Mouse (Mus musculus) liver, embryonic 13.5 days (tissue): Measurements from ENCODE around the gene Kif6. TPM values are rescaled to one million over a fixed set of nuclear protein-coding genes. Genes with fewer than 3 reads are reported as not detected.
A peak's percentile ranks its signal among the peaks of the same experiment; 100 is the strongest.

Experiments
- ATAC-seq: fragments of 200-750 bp; cut with Nextera tagmentation; 2 replicates; pipeline ENCODE4 v1.8.0; 2017; ENCODE audit warnings: low read depth, mild to moderate bottlenecking, moderate number of reproducible peaks, moderate library complexity
- DNase-seq: peaks from one replicate; pipeline ENCODE4 v3.0.0; 2022
- H3K27ac ChIP-seq: fragments of 300-500 bp; sonication (generic); 2 replicates; pipeline ENCODE4 v1.5.1; 2015; ENCODE audit warnings: moderate library complexity, mild to moderate bottlenecking, inconsistent platforms
- H3K27me3 ChIP-seq: fragments of 300-500 bp; sonication (generic); 2 replicates; pipeline ENCODE4 v1.6.1; 2015; ENCODE audit warnings: mild to moderate bottlenecking, inconsistent platforms
- H3K36me3 ChIP-seq: fragments of 300-500 bp; sonication (generic); 2 replicates; pipeline ENCODE4 v1.6.1; 2015; ENCODE audit warnings: mild to moderate bottlenecking, inconsistent platforms
- H3K4me1 ChIP-seq: fragments of 300-500 bp; sonication (generic); replicated peaks from 2 replicates; pipeline ENCODE4 v1.6.1; 2015; ENCODE audit warnings: inconsistent platforms
- H3K4me2 ChIP-seq: fragments of 300-500 bp; sonication (generic); 2 replicates; pipeline ENCODE4 v1.6.1; 2015; ENCODE audit warnings: inconsistent platforms, mild to moderate bottlenecking, moderate library complexity
- H3K4me3 ChIP-seq: fragments of 300-500 bp; sonication (generic); replicated peaks from 2 replicates; pipeline ENCODE4 v1.5.1; 2015; ENCODE audit warnings: mild to moderate bottlenecking, inconsistent platforms
- H3K9ac ChIP-seq: fragments of 300-500 bp; sonication (generic); 2 replicates; pipeline ENCODE4 v1.6.1; 2015; ENCODE audit warnings: mild to moderate bottlenecking, inconsistent platforms
- H3K9me3 ChIP-seq: fragments of 300-500 bp; sonication (generic); replicated peaks from 2 replicates; pipeline ENCODE4 v1.6.1; 2016; ENCODE audit warnings: inconsistent platforms
- WGBS: fragments of 180-500 bp; shearing (Covaris S2); methylation state at CpG from one replicate; pipeline ENCODE4 v1.1.7; 2015; ENCODE audit not compliant: insufficient replicate concordance; 5-methylcytosine and 5-hydroxymethylcytosine counted together
- polyA plus RNA-seq: library from polyadenylated mRNA; unstranded; fragments of >200 nt; fragmentation: Nextera tagmentation; extraction: Ambion mirVana; gene quantifications from 2 replicates; pipeline ENCODE4 v1.2.1, GENCODE M21; 2015

The Kif6 gene
- polyA plus RNA-seq, 1 experiment from 2014 or later = 0.10 TPM

DNA sequence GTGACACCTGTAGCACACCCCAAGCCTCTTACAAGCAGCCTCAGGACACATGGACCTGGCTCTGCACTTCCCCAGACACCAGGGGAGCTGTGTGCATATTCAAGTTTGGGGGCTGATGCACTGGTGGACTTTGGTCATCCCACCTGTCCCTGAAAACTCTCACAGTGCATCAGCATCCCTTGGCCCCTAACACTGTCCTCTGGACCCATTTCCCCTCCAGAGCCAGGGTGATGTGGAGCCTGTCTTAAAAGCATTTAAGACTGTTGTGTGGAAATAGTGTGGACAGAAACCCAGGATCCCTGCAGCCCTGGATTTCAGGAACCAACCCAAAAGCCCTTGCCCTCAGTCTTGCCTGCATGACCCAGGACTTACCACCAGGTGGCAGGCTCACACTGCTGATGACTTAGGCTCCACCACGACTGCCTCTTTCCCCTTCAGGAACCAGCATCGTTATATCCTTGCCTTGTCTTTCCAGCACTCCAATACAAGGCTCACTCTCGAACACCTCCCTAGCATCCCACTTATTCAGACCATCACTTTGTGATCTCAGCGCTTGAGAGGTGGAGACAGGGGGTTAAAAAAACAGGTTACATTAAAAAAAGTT is 320.8 kb downstream of the Kif6 start:
- Histone ChIP-seq H3K27me3 (0 out of 2 replicates have a peak, but pooled peaks cover 8% of the 10 kb centered on the region), H3K4me3 (no peak overlapping the region), H3K4me1 (no peaks in the 10 kb centered on the region), H3K4me2 (no peak overlapping the region), H3K36me3 (no peaks in the 10 kb centered on the region), H3K9ac (no peak overlapping the region), H3K27ac (no peak overlapping the region), H3K9me3 (no peaks in the 10 kb centered on the region)
- no peak for ATAC-seq
- DNase-seq = peak; percentile 22
- WGBS = 3% methylated on average over 4 of the region's 4 CpGs

DNA sequence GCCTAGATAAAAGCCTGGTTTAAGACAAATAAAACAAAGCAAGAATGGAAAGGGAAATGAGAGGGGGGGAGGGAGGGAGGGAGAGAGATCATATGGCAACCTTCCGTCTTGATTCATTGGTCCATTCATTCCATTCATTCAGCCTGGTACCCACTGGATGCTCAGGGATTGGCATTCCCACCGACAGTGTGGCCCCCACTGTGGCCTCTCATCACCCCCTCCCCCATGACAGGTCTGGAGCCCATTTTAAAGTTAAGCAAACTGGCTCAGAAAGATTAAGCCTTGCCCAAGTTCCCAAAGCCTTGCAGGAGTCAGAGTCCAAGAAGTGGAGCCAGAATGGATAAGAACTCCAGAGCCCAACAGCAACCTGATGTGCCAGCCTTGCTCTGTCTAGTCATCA is 321.3 kb downstream of the Kif6 start:
- no peak overlapping the region for H3K27ac ChIP-seq
- ATAC-seq (no peak), DNase-seq (no peak)
- H3K4me1 ChIP-seq = no peaks in the 10 kb centered on the region
- H3K9me3 ChIP-seq = no peaks in the 10 kb centered on the region
- no peak overlapping the region for H3K4me2 ChIP-seq
- no peaks in the 10 kb centered on the region for H3K36me3 ChIP-seq
- WGBS = 34% methylated on average over 2 of the region's 2 CpGs
- H3K9ac ChIP-seq = no peak overlapping the region
- no peak overlapping the region for H3K4me3 ChIP-seq
- 0 out of 2 replicates have a peak, but pooled peaks cover 8% of the 10 kb centered on the region for H3K27me3 ChIP-seq

DNA sequence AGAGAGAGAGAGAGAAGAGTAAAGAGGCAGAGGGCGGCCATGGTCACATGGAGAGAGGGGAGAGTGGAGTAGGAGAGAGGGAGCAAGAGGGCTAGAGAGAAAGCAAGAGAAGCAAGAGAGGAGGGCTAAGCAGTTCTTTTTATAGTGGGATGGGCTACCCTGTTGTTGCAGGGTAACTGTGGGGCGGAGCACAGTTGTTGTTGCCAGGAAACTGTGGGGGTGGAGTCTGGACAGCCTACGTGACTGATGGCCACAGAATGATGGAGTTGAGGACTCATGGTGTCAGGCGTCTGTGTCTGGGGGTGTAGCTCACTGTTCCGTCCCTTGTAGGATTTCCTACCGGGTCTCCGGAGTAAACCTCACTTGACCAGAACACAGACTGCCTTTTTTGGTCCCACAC is 324.2 kb downstream of the Kif6 start:
- ATAC-seq = no peak
- H3K9me3 ChIP-seq = no peaks in the 10 kb centered on the region

DNA sequence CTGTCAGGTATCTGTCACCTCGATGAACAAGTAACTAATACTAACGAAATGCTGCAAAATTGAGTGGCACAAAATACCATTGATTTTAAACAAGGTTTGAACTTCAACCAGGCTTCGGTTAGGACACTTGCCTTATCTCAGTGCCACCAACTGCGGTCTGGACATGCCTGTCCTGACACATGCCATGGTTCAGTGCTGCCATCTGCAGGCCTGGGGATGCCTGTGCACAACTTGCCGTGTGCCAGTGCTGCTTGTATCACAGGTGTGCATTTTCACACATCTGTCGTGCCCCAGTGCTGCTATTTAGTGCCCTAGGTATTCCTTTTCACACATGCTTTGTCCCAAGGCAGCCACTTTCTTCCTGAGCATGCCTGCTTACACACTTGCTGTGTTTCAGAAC is 327.7 kb downstream of the Kif6 start:
- WGBS = 45% methylated on average over 6 of the region's 6 CpGs

More for the DNA sequence above, 324.2 kb downstream of the Kif6 start:
- Histone ChIP-seq H3K4me2 (no peak overlapping the region), H3K27me3 (0 out of 2 replicates have a peak, but pooled peaks cover 4% of the 10 kb centered on the region), H3K4me1 (no peaks in the 10 kb centered on the region), H3K36me3 (no peaks in the 10 kb centered on the region), H3K9ac (no peak overlapping the region), H3K27ac (no peak overlapping the region), H3K4me3 (no peak overlapping the region)
- no peak for DNase-seq
- WGBS = 60% methylated on average over 7 of the region's 7 CpGs

DNA sequence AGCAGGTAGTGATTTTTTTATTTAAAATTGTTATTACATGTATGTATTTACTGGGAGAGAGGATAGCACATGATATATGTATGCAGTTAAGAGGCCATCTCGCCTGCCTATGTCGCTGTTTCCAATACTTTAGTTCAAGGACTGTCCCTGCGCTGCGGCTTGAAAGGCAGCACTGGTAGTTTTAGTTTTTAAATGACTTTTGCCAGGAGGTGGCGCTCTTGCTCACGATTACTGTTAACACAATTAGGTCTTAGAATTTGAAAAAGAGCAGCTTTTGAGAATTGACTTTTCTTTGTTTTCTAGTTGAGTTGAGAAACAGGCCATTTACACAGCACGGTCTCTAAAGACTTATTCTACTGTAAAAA is 336.5 kb downstream of the Kif6 start:
- Histone ChIP-seq H3K27me3 (0 out of 2 replicates have a peak, but pooled peaks cover 3% of the 10 kb centered on the region), H3K4me3 (peak overlapping the region; percentile 18; the same call in 1 of the 2 replicates), H3K4me2 (peak overlapping the region; percentile 51), H3K36me3 (no peaks in the 10 kb centered on the region), H3K9ac (no peak overlapping the region), H3K9me3 (no peaks in the 10 kb centered on the region), H3K4me1 (0 out of 2 replicates have a peak, but pooled peaks cover 6% of the 10 kb centered on the region), H3K27ac (no peak overlapping the region)
- ATAC-seq (no peak), DNase-seq (peak; percentile 39)
- 8% methylated on average over 7 of the region's 7 CpGs for WGBS

More for the DNA sequence above, 327.7 kb downstream of the Kif6 start:
- Histone ChIP-seq H3K36me3 (no peaks in the 10 kb centered on the region), H3K27me3 (no peaks in the 10 kb centered on the region), H3K9me3 (no peaks in the 10 kb centered on the region), H3K9ac (no peak overlapping the region), H3K27ac (no peak overlapping the region), H3K4me3 (no peak overlapping the region), H3K4me1 (no peaks in the 10 kb centered on the region), H3K4me2 (no peak overlapping the region)
- ATAC-seq = no peak
- peak; percentile 14 for DNase-seq

DNA sequence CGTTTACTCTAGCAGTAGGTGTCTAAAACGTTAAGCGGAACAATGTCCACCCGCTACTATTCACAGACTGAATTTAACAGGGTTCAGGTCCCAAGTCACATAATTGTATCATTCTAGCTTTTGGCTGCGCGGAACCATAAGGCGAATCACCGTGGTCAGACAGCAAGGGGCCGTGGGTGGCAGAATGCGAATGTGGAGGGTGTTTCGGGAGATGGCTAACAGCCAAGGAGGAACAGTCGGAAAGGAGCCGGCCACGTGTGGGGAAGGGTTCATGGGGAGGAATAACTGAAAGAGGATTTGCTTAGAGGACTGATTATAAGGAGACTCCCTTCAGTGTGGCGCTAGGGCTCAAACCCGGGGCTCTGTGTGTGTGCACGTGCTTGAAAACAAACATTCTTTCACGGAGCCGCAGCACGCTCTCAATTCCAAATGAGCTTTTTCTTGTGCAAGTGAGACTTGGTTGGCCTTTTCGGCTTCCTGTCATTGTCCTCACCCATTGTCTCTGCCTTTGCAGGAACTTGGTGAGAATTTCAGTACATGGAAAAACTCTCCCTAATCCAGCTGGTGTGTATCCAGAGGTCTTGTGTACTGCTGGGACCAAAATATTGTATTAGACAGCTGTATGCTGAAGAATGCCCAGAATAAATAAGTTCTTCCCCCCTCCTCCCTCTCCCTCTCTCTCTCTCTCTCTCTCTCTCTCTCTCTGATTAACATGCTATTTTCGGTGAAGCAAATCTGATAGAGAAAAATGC is 337.1 kb downstream of the Kif6 start:
- peak overlapping the region; percentile 18 for H3K4me3 ChIP-seq
- H3K36me3 ChIP-seq = no peaks in the 10 kb centered on the region
- H3K4me1 ChIP-seq = 0 out of 2 replicates have a peak, but pooled peaks cover 6% of the 10 kb centered on the region
- ATAC-seq (no peak), DNase-seq (no peak)
- 0 out of 2 replicates have a peak, but pooled peaks cover 3% of the 10 kb centered on the region for H3K27me3 ChIP-seq
- peak overlapping the region; percentile 51 for H3K4me2 ChIP-seq
- H3K27ac ChIP-seq = no peak overlapping the region
- no peaks in the 10 kb centered on the region for H3K9me3 ChIP-seq
- WGBS = 36% methylated on average over 22 of the region's 22 CpGs
- peak overlapping the region; percentile 14; the same call in 1 of the 2 replicates for H3K9ac ChIP-seq

DNA sequence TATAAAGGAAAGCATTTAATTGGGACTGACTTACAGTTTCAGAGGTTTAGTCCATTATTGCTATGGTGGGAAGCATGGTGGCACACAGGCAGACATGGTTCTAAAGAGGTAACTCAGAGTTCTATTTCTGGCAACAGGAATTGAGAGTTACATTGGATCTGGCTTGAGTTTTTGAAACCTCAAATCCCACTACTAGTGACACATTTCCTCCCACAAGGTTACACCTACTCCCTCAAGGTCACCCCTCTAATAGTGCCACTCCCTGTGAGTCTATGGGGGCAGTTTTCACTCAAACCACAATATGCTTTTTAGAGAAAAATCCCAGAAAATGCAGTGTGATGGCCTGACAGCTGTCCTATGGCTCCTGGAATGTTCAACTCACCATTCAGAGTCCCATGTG is 344.1 kb downstream of the Kif6 start:
- Histone ChIP-seq H3K4me1 (no peaks in the 10 kb centered on the region), H3K27ac (no peak overlapping the region), H3K9me3 (no peaks in the 10 kb centered on the region), H3K27me3 (no peaks in the 10 kb centered on the region), H3K4me2 (no peak overlapping the region), H3K36me3 (no peaks in the 10 kb centered on the region), H3K4me3 (no peak overlapping the region), H3K9ac (no peak overlapping the region)
- ATAC-seq (no peak), DNase-seq (no peak)

Other genes starting within 250 kb of the Kif6 start
- gene Mocs1, start 186.8 kb upstream of the Kif6 start, polyA plus RNA-seq = 6.1 and 8.5 TPM in 2 replicates
- 0.30 and 0.49 TPM in 2 replicates for gene Daam2, start 50.8 kb upstream of the Kif6 start, polyA plus RNA-seq